Mouse (Mus musculus) midbrain, embryonic 16.5 days (tissue): Measurements from ENCODE around the gene Crnn. TPM values are rescaled to one million over a fixed set of nuclear protein-coding genes. Genes with fewer than 3 reads are reported as not detected.
A peak's percentile ranks its signal among the peaks of the same experiment; 100 is the strongest.

Experiments
- ATAC-seq: fragments of 200-750 bp; cut with Nextera tagmentation; 2 replicates; pipeline ENCODE4 v1.8.0; 2017; ENCODE audit warnings: moderate TSS enrichment
- H3K27ac ChIP-seq: fragments of 300-500 bp; sonication (generic); 2 replicates; pipeline ENCODE4 v1.5.1; 2014; ENCODE audit warnings: mild to moderate bottlenecking, low read length, mixed read lengths
- H3K27me3 ChIP-seq: fragments of 300-500 bp; sonication (generic); 2 replicates; pipeline ENCODE4 v1.6.1; 2014; ENCODE audit warnings: low read depth, low read length, mixed read lengths; ENCODE audit not compliant: control insufficient read depth, insufficient read depth
- H3K36me3 ChIP-seq: fragments of 300-500 bp; sonication (generic); 2 replicates; pipeline ENCODE4 v1.6.1; 2014; ENCODE audit warnings: mild to moderate bottlenecking, low read length, moderate library complexity, mixed read lengths; ENCODE audit not compliant: control insufficient read depth, insufficient read depth
- H3K4me1 ChIP-seq: fragments of 300-500 bp; sonication (generic); 2 replicates; pipeline ENCODE4 v1.6.1; 2014; ENCODE audit warnings: mild to moderate bottlenecking, low read length, mixed read lengths; ENCODE audit not compliant: control insufficient read depth, insufficient read depth
- H3K4me2 ChIP-seq: fragments of 300-500 bp; sonication (generic); 2 replicates; pipeline ENCODE4 v1.6.1; 2014; ENCODE audit warnings: mild to moderate bottlenecking, low read length, mixed read lengths
- H3K4me3 ChIP-seq: fragments of 300-500 bp; sonication (generic); 2 replicates; pipeline ENCODE4 v1.5.1; 2014; ENCODE audit warnings: low read depth, mild to moderate bottlenecking, low read length, moderate library complexity, mixed read lengths
- H3K9ac ChIP-seq: fragments of 300-500 bp; sonication (generic); 2 replicates; pipeline ENCODE4 v1.6.1; 2014; ENCODE audit warnings: low read depth, low read length, mixed read lengths
- H3K9me3 ChIP-seq: fragments of 300-500 bp; sonication (generic); replicated peaks from 2 replicates; pipeline ENCODE4 v1.6.1; 2014; ENCODE audit warnings: mild to moderate bottlenecking, low read length, mixed read lengths; ENCODE audit not compliant: control insufficient read depth, poor library complexity, severe bottlenecking
- WGBS: fragments of 180-500 bp; shearing (Covaris S2); extraction: QIAGEN DNeasy Blood & Tissue Kit; methylation state at CpG from one replicate; pipeline ENCODE4 v1.1.7; 2014; 5-methylcytosine and 5-hydroxymethylcytosine counted together
- polyA plus RNA-seq: library from polyadenylated mRNA; unstranded; fragments of >200 nt; fragmentation: Nextera tagmentation; extraction: Ambion mirVana; gene quantifications from 2 replicates; pipeline ENCODE4 v1.2.1, GENCODE M21; 2015

The Crnn gene
- polyA plus RNA-seq, result not detected in 2 replicates

- Histone ChIP-seq H3K27ac (no peak within 1 kb of the TSS), H3K9ac (no peak within 1 kb of the TSS), H3K36me3 (no peaks in the 10 kb centered on the region), H3K27me3 (no peaks in the 10 kb centered on the region), H3K4me3 (no peak within 1 kb of the TSS), H3K4me2 (no peak within 1 kb of the TSS), H3K4me1 (no peaks in the 10 kb centered on the region), H3K9me3 (no peaks in the 10 kb centered on the region)
- ATAC-seq, result no peak
- WGBS, result 54% methylated on average over 1 of the region's 1 CpGs
Measured at GRCm38 (mm10) chr3:93144510-93145051, at the start of gene Crnn. Gene Crnn (plus strand): TSS chr3:93144787.

DNA sequence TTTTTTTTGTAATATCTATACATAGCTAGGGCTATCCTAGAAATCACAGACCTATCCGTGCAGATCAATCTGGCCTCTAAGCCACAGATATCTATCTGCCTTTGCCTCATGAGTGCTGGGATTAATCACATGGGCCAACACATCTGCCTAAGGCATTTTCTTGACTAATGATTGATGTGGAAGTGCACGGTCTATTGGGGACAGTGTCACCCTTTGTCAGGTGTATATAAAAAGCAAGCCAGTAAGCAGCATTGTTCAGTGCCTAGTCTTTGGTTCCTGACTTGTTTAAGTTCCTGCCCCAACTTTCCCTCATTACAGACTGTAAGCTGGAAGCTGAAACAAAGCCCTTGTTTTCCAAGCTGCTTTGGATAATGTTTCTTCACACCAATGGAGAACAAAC lies 48.1 kb upstream of the Crnn start:
- ATAC-seq, result no peak
- no peak overlapping the region for H3K27ac ChIP-seq
- H3K4me3 ChIP-seq, result no peak overlapping the region
- no peak overlapping the region for H3K4me2 ChIP-seq
- 84% methylated on average over 2 of the region's 2 CpGs for WGBS
- no peaks in the 10 kb centered on the region for H3K9me3 ChIP-seq
- H3K27me3 ChIP-seq, result no peaks in the 10 kb centered on the region
- H3K9ac ChIP-seq, result no peak overlapping the region
- no peaks in the 10 kb centered on the region for H3K4me1 ChIP-seq
- no peaks in the 10 kb centered on the region for H3K36me3 ChIP-seq

DNA sequence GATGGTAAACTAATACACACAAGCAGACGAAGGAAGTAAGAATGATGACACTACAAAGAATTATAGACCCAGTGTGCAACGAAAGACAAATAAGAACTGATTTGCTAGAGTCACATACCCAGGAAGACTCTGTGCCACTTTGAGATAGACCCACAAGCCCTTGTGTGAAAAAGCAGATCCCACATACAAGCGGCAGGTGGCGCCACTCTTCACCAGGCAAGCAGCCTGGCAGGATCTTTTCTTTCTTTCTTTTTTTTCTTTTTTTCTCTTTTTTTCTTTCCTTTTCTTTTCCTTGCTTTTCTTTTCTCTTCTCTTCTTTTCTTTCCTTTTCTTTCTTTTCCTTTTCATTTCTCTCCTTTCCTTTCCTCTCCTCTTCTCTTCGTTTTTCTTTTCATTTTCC lies 32.9 kb upstream of the Crnn start:
- Histone ChIP-seq H3K4me3 (no peak overlapping the region), H3K9me3 (no peaks in the 10 kb centered on the region), H3K9ac (no peak overlapping the region), H3K4me2 (no peak overlapping the region), H3K36me3 (no peaks in the 10 kb centered on the region), H3K27me3 (no peaks in the 10 kb centered on the region), H3K4me1 (no peaks in the 10 kb centered on the region), H3K27ac (no peak overlapping the region)
- no peak for ATAC-seq
- WGBS, result 39% methylated on average over 5 of the region's 5 CpGs

DNA sequence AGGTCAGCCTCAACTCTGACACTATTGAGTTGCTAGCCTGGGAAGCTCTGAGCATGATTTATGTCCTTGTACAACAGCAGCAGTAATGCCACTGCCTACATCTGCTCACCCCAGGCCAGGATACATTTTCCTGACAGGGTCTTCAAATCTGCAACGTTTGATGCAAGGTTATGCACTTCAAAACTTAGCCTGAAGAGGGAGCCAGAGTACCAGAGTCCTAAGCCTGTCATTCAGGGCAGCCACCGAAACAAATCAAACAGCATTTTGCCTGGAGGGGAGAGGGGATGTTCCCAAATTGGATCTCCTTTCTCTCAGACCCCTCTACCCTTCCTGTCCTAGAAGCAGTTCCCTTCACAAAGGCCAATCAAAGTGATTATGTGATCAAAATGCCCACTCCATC lies 30.1 kb upstream of the Crnn start:
- H3K36me3 ChIP-seq, result no peaks in the 10 kb centered on the region
- ATAC-seq, result no peak
- no peaks in the 10 kb centered on the region for H3K9me3 ChIP-seq
- no peaks in the 10 kb centered on the region for H3K4me1 ChIP-seq
- H3K4me3 ChIP-seq, result no peak overlapping the region
- WGBS, result 3% methylated on average over 2 of the region's 2 CpGs
- no peak overlapping the region for H3K9ac ChIP-seq
- H3K4me2 ChIP-seq, result no peak overlapping the region
- no peaks in the 10 kb centered on the region for H3K27me3 ChIP-seq
- H3K27ac ChIP-seq, result no peak overlapping the region

DNA sequence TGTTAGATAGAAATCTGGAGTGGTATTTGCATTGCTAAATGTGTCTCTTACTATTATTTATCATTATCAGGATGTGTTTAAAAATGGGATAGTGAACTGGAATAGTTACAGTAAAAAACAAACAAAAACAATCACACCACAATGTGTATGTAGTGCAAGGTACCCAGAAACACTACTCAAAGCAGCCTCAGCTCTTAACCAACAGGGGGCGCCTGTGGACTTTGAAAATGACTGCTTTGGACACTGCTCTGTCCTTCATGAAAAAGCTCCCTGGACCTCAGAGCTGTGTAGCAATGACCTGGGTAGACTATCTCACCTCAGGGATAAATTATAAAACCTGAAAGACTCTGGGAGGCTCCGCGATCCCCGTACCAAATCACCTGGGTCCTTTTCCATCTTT lies 25.5 kb upstream of the Crnn start:
- no peak overlapping the region for H3K27ac ChIP-seq
- no peak for ATAC-seq

GRCm38 (mm10) chr3:93128052-93128451 lies 16.5 kb upstream of the Crnn start:
- H3K4me3 ChIP-seq, result no peak overlapping the region
- no peak overlapping the region for H3K4me2 ChIP-seq
- H3K9me3 ChIP-seq, result no peaks in the 10 kb centered on the region
- ATAC-seq, result no peak
- H3K9ac ChIP-seq, result no peak overlapping the region
- H3K27ac ChIP-seq, result no peak overlapping the region
- no peaks in the 10 kb centered on the region for H3K4me1 ChIP-seq
- H3K27me3 ChIP-seq, result no peaks in the 10 kb centered on the region
- 67% methylated on average over 4 of the region's 4 CpGs for WGBS
- no peaks in the 10 kb centered on the region for H3K36me3 ChIP-seq

More for the DNA sequence above, 25.5 kb upstream of the Crnn start:
- 51% methylated on average over 4 of the region's 4 CpGs for WGBS
- Histone ChIP-seq H3K9ac (no peak overlapping the region), H3K36me3 (no peaks in the 10 kb centered on the region), H3K27me3 (no peaks in the 10 kb centered on the region), H3K4me3 (no peak overlapping the region), H3K4me2 (no peak overlapping the region), H3K9me3 (no peaks in the 10 kb centered on the region), H3K4me1 (no peaks in the 10 kb centered on the region)

GRCm38 (mm10) chr3:93129076-93129475 lies 15.5 kb upstream of the Crnn start:
- no peak for ATAC-seq
- no peak overlapping the region for H3K4me3 ChIP-seq
- 51% methylated on average over 5 of the region's 5 CpGs for WGBS
- H3K27ac ChIP-seq, result no peak overlapping the region
- H3K4me2 ChIP-seq, result no peak overlapping the region
- H3K9ac ChIP-seq, result no peak overlapping the region
- H3K4me1 ChIP-seq, result no peaks in the 10 kb centered on the region
- no peaks in the 10 kb centered on the region for H3K9me3 ChIP-seq
- no peaks in the 10 kb centered on the region for H3K27me3 ChIP-seq
- no peaks in the 10 kb centered on the region for H3K36me3 ChIP-seq

DNA sequence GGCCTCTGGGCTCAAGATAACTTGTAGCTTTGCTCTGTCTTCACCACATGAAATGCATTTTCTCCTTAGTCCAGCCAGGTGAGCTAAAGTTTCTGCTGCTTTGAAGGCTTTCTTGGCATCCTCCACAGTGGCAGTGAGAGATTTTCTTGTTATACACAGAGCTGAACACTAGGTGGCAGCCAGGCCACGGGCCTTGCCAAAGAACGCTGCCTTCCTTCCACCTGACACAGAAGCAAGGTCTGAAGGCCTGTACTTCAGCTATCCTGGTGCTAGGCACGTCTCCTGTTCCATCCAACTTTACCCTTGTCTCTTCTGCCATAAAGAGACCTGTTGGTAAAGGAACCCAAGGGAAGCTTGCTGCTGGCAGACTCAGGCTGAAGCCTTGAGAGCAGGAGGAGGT lies 14.1 kb upstream of the Crnn start:
- ATAC-seq, result peak; percentile 75
- H3K27me3 ChIP-seq, result no peaks in the 10 kb centered on the region
- no peaks in the 10 kb centered on the region for H3K36me3 ChIP-seq
- H3K9ac ChIP-seq, result 0 out of 2 replicates have a peak overlapping the region, but pooled peaks have one; percentile 26
- H3K4me2 ChIP-seq, result no peak overlapping the region
- no peaks in the 10 kb centered on the region for H3K4me1 ChIP-seq
- WGBS, result 7% methylated on average over 3 of the region's 3 CpGs
- H3K4me3 ChIP-seq, result no peak overlapping the region
- no peaks in the 10 kb centered on the region for H3K9me3 ChIP-seq
- no peak overlapping the region for H3K27ac ChIP-seq

- no peak overlapping the region for H3K27ac ChIP-seq
- H3K4me2 ChIP-seq, result no peak overlapping the region
- no peaks in the 10 kb centered on the region for H3K27me3 ChIP-seq
- no peaks in the 10 kb centered on the region for H3K36me3 ChIP-seq
- ATAC-seq, result no peak
- no peak overlapping the region for H3K4me3 ChIP-seq
- no peaks in the 10 kb centered on the region for H3K9me3 ChIP-seq
- 84% methylated on average over 6 of the region's 6 CpGs for WGBS
- H3K9ac ChIP-seq, result no peak overlapping the region
- no peaks in the 10 kb centered on the region for H3K4me1 ChIP-seq
Measured at GRCm38 (mm10) chr3:93162502-93162901, 17.9 kb downstream of the Crnn start.
